9 mouse cellular contexts compared by ENCODE assay signal in genomic region chr7:98344361-98344760, GRCm38 (mm10). TPM values are rescaled to one million over a fixed set of nuclear protein-coding genes. Genes with fewer than 3 reads are reported as not detected.
A peak's percentile ranks its signal among the peaks of the same experiment; 100 is the strongest.
DNase-seq lines count a peak whose midpoint lies in the region; ATAC-seq and TF ChIP-seq lines count a peak whose summit lies in the region.
"Had no signal": no experiment of that assay in that cellular context is flagged by ENCODE, and none has a peak within 500 bp of the region (broad histone marks: within the 10 kb centered on the region; RNA-seq: fewer than 3 reads in every experiment).

No protein-coding gene starts in this region.

- CTCF ChIA-PET in Patski (lab: Charles Lee): interaction anchor here (1.3 kb wide), 1 partner anchor 78 kb away, joined by 3 read pairs; no protein-coding TSS in a partner anchor

- 23% methylated on average over 3 of the region's 3 CpGs for WGBS in kidney, adult 2 months

- no peaks in the 10 kb centered on the region for H3K36me3 ChIP-seq in kidney, adult 2 months (ENCODE audit: control insufficient read depth, insufficient read depth, low read length)
- H3K36me3 ChIP-seq: lung, embryonic 15.5 days had no signal

- peak; percentile 39 for DNase-seq in adrenal gland, adult 2 months
- DNase-seq in adrenal gland, adult 8-10 months: no peak
- DNase-seq in kidney, adult 2 months: no peak
- DNase-seq in kidney, adult 9 months: no peak
- no peak for DNase-seq in Patski (ENCODE audit: low read depth, low spot score)
- DNase-seq in urinary bladder, adult 18-20 months (ENCODE audit: low spot score in 2 of 2): no peak

- no peak overlapping the region for H3K4me3 ChIP-seq in kidney, adult 2 months (ENCODE audit: insufficient read depth, low read depth, low read length)
- H3K4me3 ChIP-seq: lung, embryonic 15.5 days had no signal

- in situ Hi-C loops in Patski (cut with MboI; ENCODE audit: low pct_unique_long_range_greater_than_20kb): loop anchor here (5.0 kb wide), 2 partner anchors 57 to 152 kb away; no protein-coding TSS in a partner anchor

- POLR2A ChIA-PET in Patski (lab: Charles Lee): no interaction called here

- no peak overlapping the region for H3K27ac ChIP-seq in kidney, adult 2 months (ENCODE audit: insufficient read depth, low read depth, low read length)
- H3K27ac ChIP-seq: lung, embryonic 15.5 days had no signal

- TF ChIP-seq POLR2A in kidney, adult 2 months (IDR thresholded peaks at IDR 0.05; ENCODE audit: low read depth, low read length): no peak

- ATAC-seq in Patski: no peak
- peak; percentile 41; the same call in 1 of the 2 replicates for ATAC-seq in erythroblast, adult 5-6 weeks (replicated peaks; ENCODE audit: low FRiP score, poor library complexity, severe bottlenecking)
- peak; percentile 56 for ATAC-seq in megakaryocyte-erythroid progenitor cell, adult 5-6 weeks (replicated peaks; ENCODE audit: low FRiP score, low TSS enrichment, poor library complexity, severe bottlenecking)

- H3K27me3 ChIP-seq in kidney, adult 2 months (replicated peaks; ENCODE audit: control insufficient read depth, insufficient read depth, low read length): no peaks in the 10 kb centered on the region
- no peaks in the 10 kb centered on the region for H3K27me3 ChIP-seq in Patski
- H3K27me3 ChIP-seq: lung, embryonic 15.5 days had no signal

- TF ChIP-seq CTCF in kidney, adult 2 months (conservative IDR thresholded peaks at IDR 0.05; ENCODE audit: insufficient read depth, insufficient read length, low read depth, low read length): peak; percentile 62
- peak; percentile 68 for TF ChIP-seq CTCF in Patski (IDR thresholded peaks at IDR 0.05)

- H3K4me1 ChIP-seq in kidney, adult 2 months (ENCODE audit: control insufficient read depth, insufficient read depth, low read length): no peaks in the 10 kb centered on the region

RNA-seq across cellular contexts. Expression of gene Tsku, which starts 16.8 kb away (rescaled TPM):
- 10 to 100 TPM; 22.4 to 41.5 TPM for total RNA-seq in adrenal gland, adult 2 months (2021)
- 52.3 and 58.9 TPM in 2 replicates for polyA plus RNA-seq in adrenal gland, adult 2 months (2012; rRNA removed)
- 10 to 100 TPM; 18.2 to 42.9 (median 31.6) TPM for total RNA-seq in adrenal gland, adult 8-10 months (2022)
- 9.5 and 13.1 TPM in 2 replicates for polyA plus RNA-seq in kidney, adult 2 months (2012; rRNA removed)
- 22.5 TPM for polyA plus RNA-seq in Patski (2021)
- total RNA-seq in erythroblast, adult 5-6 weeks (2015; ENCODE audit: low replicate concordance): not detected in 2 replicates
- total RNA-seq in erythroblast, adult 5-6 weeks (2017; ENCODE audit: low replicate concordance): 1.1 TPM in 1 of 2 replicates, not detected in the other
- not detected in 2 replicates for total RNA-seq in megakaryocyte-erythroid progenitor cell, adult 5-6 weeks (2014; fragmentation: Nextera tagmentation)
- total RNA-seq in megakaryocyte-erythroid progenitor cell, adult 5-6 weeks (2017): not detected in 2 replicates

RNA-seq across cellular contexts. Expression of gene Acer3, which starts 23.4 kb away (rescaled TPM):
- 10 to 100 TPM; 10.7 to 22.0 TPM for total RNA-seq in adrenal gland, adult 2 months (2021)
- 1.2 and 1.3 TPM in 2 replicates for polyA plus RNA-seq in adrenal gland, adult 2 months (2012; rRNA removed)
- total RNA-seq in adrenal gland, adult 8-10 months (2022): 10 to 100 TPM; 15.1 to 32.7 (median 18.5) TPM
- polyA plus RNA-seq in kidney, adult 2 months (2012; rRNA removed): 8.1 and 11.9 TPM in 2 replicates
- polyA plus RNA-seq in Patski (2021): 67.8 TPM
- 18.4 and 22.2 TPM in 2 replicates for total RNA-seq in erythroblast, adult 5-6 weeks (2015; ENCODE audit: low replicate concordance)
- 17.0 and 27.6 TPM in 2 replicates for total RNA-seq in erythroblast, adult 5-6 weeks (2017; ENCODE audit: low replicate concordance)
- total RNA-seq in megakaryocyte-erythroid progenitor cell, adult 5-6 weeks (2014; fragmentation: Nextera tagmentation): 28.8 and 28.9 TPM in 2 replicates
- total RNA-seq in megakaryocyte-erythroid progenitor cell, adult 5-6 weeks (2017): 27.7 and 55.6 TPM in 2 replicates

Comparison
In these comparisons a context has a peak if more than half of its experiments do, and no peak if none do; other contexts are left out.
1. RNA of gene Tsku, which starts 16.8 kb away (total RNA-seq): 22.4 to 41.5 TPM in adrenal gland, adult 2 months and 18.2 to 42.9 TPM in adrenal gland, adult 8-10 months; 1.1 TPM in erythroblast, adult 5-6 weeks and not detected in megakaryocyte-erythroid progenitor cell, adult 5-6 weeks; every median in the first group is over 4 times any median in the second.